Mouse (Mus musculus): ENCODE measurements around the gene Rap1gap2.

The Rap1gap2 gene

GRCm38 (mm10) chr11:74574768-74575434, 35.8 kb downstream of the Rap1gap2 start:
- DNase-seq (ENCODE audit: low spot score in 2 of 2): peak in 1 of 2 experiments; percentile 33

GRCm38 (mm10) chr11:74572459-74573061, 38.2 kb downstream of the Rap1gap2 start:
- DNase-seq (ENCODE audit: low spot score in 2 of 2): peak; percentile 59 to 79

DNA sequence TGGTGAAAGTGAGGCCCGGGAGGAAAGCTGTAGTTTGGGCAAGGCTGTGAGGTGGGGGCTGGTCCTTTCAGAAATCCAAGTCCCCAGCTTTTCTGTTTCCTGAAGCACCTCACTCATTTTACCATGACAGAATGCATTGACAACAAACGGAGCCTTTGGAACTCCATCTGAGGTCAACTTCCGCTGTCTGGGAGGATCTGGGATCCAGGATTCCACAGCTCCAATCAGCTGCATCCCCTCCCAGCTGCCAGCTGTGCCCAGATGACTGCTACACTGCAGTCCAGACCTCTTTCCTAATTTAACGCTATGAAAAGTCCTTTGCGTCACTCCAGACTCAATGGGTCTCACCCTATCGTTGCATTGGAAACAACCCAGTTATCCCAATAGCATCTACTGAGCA, 41.0 kb downstream of the Rap1gap2 start:
- no peak for DNase-seq (ENCODE audit: low spot score in 2 of 2)

DNA sequence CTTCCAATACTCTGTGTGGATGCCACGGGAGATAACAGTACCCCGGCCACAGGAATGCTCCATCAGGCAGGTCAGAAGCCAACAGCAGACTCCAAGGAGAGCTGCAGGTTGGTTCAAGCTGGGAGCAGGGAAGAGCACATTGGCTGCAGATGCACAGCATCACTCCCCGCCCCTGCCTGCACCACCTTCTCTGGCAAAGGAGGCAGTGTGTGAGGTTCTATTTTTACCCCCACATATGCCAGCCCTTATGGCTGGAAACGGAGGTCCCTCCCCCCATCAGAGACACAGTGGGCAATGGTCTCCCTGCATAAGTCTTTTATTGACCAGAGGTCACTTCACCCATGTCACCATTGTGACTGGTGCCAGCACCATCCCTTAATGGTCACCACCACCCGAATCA, 42.3 kb downstream of the Rap1gap2 start:
- no peak for DNase-seq (ENCODE audit: low spot score in 2 of 2)

- DNase-seq (ENCODE audit: low spot score in 2 of 2): no peak
Measured at GRCm38 (mm10) chr11:74568004-74568403, 42.7 kb downstream of the Rap1gap2 start.

DNA sequence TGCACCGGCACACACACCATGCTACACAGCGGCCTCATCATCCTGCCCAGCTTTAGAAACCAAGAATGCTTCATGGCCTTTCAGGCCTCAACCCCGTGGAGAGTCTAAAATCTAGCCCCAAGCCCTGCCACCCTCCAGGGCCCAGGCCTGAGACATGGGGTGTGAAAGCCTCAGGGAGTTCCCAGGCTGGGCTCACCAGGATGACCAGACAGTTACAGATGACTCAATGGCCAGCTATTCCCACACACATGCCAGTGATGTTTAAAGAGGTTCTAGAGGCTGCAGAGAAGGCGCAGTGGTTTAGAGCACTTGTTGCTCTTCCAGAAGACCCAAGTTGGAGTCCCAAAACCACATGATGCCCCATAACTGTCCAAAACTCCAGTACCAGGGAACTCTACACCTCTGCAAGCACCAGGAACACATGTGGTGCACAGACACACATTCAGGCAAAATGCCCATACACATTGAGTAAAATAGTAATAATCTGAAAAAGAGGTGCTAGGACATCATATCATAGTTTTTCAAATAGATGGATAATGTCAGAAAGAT, 44.3 kb downstream of the Rap1gap2 start:
- DNase-seq (ENCODE audit: low spot score in 2 of 2): no peak

- DNase-seq (ENCODE audit: low spot score in 2 of 2): no peak
Measured at GRCm38 (mm10) chr11:74561392-74561791, 49.3 kb downstream of the Rap1gap2 start.

- DNase-seq (ENCODE audit: low spot score in 2 of 2): no peak
Measured at GRCm38 (mm10) chr11:74560600-74561227, 50.0 kb downstream of the Rap1gap2 start.

DNA sequence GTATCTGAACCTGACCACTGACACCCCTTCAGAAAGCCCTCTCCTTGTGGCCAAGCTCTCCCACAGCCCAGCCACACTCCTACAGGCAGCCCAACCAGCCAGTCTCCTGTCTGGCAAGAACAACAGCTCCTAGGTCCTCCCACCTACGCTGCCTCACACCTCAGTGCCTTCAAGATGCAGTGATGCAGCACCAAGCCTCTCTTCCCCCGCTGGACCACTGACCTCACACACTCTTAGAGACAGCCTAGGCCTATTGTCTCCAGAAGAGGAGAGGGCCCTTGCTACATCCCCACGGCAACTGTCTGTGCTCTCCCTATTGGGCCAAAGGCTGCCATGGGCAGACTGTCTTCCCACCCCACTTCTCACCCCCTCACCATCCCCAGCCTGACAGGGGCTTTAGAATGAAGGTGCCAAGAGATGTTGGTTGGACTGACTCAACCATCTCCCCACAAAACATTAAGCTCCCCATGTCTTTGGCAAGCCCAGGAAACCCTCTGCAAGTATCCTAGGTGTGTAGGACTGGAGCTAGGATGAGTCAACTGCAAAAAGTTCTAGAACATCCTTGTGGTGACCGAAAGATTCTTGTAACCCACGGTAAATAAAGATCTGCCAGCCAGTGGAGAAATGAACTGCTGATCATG, 50.8 kb downstream of the Rap1gap2 start:
- no peak for DNase-seq (ENCODE audit: low spot score in 2 of 2)

DNA sequence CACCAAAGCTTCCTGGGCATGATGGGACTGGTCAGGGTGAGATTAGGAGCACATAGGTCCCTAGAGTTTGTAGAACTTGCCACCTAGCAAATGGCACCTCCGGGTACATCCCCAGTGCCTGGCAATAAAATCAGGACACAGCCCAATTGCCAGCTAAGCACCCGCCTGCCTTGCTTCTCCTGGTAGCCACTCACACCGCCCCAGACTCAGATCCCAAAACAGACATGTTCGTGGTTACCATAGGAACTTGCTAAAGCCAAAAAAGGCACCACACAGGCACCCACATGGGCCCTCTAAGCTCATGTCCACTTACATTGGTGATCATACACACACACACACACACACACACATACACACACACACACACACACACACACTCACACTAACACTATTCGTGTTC, 51.8 kb downstream of the Rap1gap2 start:
- DNase-seq (ENCODE audit: low spot score in 2 of 2): no peak

- no peak for DNase-seq (ENCODE audit: low spot score in 2 of 2)
Measured at GRCm38 (mm10) chr11:74557456-74558230, 53.1 kb downstream of the Rap1gap2 start.

DNA sequence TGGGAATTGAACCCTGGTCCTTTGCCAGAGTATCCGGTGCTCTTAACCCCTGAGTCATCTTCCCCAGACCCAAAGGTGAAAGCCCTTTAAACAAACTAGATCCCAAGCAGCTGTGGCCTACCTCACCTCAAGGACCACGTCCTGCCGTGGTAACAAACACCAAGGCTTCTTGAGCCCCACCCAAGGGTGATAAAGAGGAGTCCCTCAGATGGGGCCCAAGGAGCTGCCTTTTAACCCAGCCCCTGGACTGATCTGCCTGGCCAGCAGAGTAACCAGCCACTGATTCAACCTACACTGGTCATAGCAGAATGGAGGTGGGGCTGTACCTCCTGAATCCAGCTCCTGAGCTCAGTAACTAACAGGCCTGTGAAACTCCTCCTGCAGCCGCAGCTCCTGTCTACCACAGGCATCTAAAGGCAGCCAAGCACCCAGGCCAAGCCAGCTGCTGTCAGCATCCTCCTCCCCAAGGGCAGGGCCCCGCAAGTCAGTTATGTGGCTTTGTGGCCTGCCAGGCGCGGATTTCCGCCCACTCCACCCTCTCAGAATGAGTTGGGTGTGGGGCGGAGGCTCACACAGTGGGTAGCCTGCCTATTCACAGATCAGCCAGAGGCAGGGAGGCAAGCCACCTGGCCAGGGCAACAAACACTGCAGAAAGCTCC, 54.9 kb downstream of the Rap1gap2 start:
- DNase-seq (ENCODE audit: low spot score in 2 of 2): peak in 1 of 2 experiments; percentile 63

DNA sequence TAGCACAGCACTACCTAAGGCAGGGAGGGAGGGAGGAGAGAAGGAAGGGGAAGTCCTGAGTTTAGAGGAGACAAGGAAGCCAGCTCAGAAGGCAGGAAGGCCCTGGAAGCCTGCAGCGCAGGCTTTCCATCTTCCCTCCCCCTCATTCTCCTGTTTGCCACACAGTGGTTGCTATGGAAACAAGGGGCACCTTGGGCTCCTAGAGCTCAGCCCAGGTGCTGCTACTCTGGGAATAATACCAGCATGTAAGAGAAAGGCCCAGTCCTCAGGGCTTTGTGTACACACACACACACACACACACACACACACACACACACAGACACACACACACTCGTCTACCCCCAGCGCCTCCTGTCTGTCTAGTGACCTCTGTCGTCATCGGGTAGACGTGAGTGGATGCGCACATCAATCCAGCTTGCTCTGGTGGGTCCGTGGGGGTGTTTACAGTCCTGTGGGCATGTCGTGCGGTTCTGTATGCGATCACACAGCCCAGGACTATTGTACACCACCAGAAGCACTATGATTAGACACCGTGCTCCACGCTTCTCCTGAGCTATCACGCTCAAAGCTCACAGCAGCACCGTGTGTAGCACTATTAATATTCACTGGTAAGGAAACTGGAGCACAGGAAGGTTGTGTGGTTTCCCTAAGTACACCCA, 55.9 kb downstream of the Rap1gap2 start:
- DNase-seq (ENCODE audit: low spot score in 2 of 2): no peak

DNA sequence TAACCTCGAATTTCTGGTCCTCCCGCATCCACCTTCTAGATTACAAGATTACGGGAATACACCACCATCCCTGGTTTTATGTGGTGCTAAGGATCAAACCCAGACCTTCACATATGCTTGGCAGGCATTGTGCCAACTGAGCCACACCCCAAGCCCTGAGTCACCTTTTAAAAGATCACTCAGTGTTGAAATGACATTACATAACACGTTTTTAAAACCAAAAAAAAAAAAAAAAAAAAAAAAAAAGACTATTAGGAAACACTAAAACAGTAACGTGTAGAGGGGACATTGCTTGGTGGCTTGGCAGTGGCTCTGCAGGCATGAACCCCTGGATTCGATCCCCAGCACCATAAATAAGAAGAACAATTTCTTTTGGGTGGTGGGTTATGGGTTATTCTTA, 59.1 kb downstream of the Rap1gap2 start:
- no peak for DNase-seq (ENCODE audit: low spot score in 2 of 2)

- no peak for DNase-seq (ENCODE audit: low spot score in 2 of 2)
Measured at GRCm38 (mm10) chr11:74550615-74551102, 60.1 kb downstream of the Rap1gap2 start.

- DNase-seq (ENCODE audit: low spot score in 2 of 2): no peak
Measured at GRCm38 (mm10) chr11:74548781-74549382, 61.8 kb downstream of the Rap1gap2 start.

- DNase-seq (ENCODE audit: low spot score in 2 of 2): peak; percentile 63 to 70
Measured at GRCm38 (mm10) chr11:74546933-74547694, 63.6 kb downstream of the Rap1gap2 start.

- DNase-seq (ENCODE audit: low spot score in 2 of 2): peak in 1 of 2 experiments; percentile 77
Measured at GRCm38 (mm10) chr11:74546165-74546564, 64.5 kb downstream of the Rap1gap2 start.

DNA sequence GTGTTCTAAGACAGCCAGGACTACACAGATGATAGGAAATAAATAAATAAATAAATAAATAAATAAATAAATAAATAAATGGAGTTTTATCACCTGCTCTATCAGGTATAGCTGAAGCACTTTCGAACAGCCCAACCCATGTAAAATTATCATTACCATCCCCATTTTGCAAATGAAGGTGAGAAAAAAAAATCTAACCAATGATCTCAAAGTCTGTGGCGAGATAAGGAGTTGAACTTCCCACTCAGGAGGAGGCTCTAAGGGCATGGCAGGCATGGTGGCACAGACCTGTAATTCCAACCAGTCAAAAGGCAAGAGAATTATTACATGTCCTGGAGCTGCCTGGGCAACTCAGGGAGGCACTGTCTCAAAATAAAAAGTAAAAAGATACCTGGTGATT, 65.2 kb downstream of the Rap1gap2 start:
- no peak for DNase-seq (ENCODE audit: low spot score in 2 of 2)

Measured in spleen, postnatal 10 days (tissue).